Mouse (Mus musculus) testis, adult 2 months (tissue): ENCODE data around the gene Ppme1.

ENCODE experiments used
- CTCF ChIP-seq: fragments of 200-500 bp; IDR thresholded peaks from 2 replicates; pipeline ENCODE4 v1.5.1; 2012; ENCODE audit warnings: low read depth, mild to moderate bottlenecking, inconsistent platforms, low read length, moderate library complexity; ENCODE audit not compliant: control insufficient read depth, insufficient read depth, insufficient replicate concordance
- POLR2A ChIP-seq: fragments of 200-500 bp; IDR thresholded peaks from 2 replicates; pipeline ENCODE4 v1.6.1; 2012; ENCODE audit warnings: low read depth, mild to moderate bottlenecking, inconsistent platforms, low read length, moderate library complexity; ENCODE audit not compliant: control insufficient read depth

GRCm38 (mm10) chr7:100323721-100324120 is 48.4 kb downstream of the Ppme1 start:
- TF ChIP-seq CTCF (no peak), POLR2A (no peak)
